Mouse (Mus musculus): ENCODE results near the gene Bahcc1. TPM values are rescaled to one million over a fixed set of nuclear protein-coding genes. Genes with fewer than 3 reads are reported as not detected.

The Bahcc1 gene
- polyA plus RNA-seq, 1 experiment from 2014 or later: 30.3 TPM

DNA sequence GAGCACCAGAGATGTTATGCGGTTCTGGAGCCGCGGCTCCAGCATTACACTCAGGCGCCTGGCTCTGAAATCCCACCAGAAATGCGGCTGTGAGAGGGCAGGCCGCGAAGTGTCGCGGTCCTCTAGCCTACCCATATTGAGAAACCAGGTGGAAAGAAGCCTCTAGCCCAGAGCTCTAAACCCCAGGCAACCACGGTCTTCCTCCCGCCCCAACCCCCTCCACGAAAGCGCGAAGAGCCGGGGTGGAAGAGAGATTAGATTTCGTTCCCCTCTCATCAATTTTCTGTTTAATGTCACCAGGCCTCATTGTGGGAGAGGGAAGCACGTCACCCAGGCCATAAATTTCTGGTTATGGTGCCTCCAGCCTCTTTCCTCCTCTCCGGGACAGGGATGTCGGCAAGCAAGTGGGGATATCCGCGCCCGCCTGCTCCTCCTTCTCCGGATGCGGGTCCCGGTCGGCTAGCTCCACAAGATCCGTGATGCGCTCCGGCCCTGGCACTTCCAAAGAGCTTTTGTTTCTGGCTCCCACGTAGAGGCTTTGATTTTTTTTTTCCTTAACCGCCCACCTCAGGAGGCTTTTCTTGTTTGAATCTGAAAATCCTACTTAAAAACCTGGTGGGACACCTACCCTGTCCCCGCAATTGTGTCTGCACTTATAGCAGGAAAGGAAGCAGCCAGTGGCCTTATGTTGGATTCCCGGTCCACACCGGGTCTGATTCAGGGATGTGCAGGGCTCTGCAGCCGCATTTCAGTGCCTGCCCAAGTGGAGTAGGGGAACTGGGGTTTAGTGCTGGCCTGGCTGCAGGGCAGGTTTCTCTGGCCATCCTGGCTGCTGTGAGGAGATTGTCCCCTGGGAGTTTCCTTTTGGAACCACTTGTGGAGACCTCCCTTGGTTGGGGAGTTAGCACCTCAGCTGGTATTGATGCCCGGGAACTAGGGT, 7.2 kb upstream of the Bahcc1 start:
- ATAC-seq (replicated peaks; ENCODE audit: low FRiP score): no peak
- H3K9me3 ChIP-seq (ENCODE audit: control insufficient read depth, low read length): no peaks in the 10 kb centered on the region
- peak overlapping the region; percentile 37; the same call in 1 of the 2 replicates for H3K27ac ChIP-seq (ENCODE audit: low read depth, low read length)

DNA sequence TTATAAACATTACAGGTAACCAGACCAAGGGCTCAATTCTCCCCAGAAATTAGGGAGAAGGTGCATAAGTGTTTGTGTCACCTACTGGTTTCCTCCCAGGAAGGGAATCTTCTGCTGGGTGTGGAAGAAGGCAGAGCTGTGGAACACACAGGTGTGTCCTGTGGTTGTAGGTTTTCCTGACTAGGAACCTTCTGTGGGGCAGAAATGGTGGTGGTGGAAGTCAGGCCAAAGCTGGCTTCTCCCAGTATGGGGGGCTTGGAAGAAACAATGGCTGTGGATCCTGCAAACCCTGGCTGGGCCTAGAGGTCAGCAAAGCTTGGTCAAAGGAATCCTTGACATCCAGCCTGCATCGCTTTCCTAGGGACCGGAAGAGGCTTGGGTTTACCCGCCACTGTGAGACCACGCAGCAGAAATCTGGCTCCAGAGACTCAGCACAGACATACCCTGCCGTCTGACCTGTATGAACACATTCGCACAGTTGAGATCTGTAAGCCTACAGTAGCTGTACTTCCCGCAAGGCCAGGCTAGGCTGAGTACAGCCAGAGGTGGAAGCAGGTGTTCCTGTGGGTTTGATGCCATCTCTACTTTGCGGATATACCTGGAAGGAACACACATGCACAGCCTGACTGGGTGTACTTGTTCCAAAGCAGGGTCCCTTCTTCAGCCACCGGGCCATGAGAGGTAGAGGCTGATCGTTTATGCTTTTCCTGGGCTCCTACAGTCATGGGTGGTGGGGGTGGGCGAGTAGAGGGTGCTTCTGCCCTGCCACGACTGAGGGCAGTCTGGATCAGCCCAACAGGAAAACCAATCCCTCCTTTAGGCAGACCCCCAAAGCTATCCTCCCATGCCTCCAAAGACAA, 6.1 kb upstream of the Bahcc1 start:
- peaks cover 59% of the 10 kb centered on the region for H3K4me1 ChIP-seq (replicated peaks; ENCODE audit: control insufficient read depth, insufficient read depth, low read length)
- H3K27ac ChIP-seq (ENCODE audit: low read depth, low read length): 0 out of 2 replicates have a peak overlapping the region, but pooled peaks have one; percentile 6
- no peaks in the 10 kb centered on the region for H3K27me3 ChIP-seq (ENCODE audit: control insufficient read depth, insufficient read depth, low read length)
- ATAC-seq (replicated peaks; ENCODE audit: low FRiP score) (no peak), DNase-seq (ENCODE audit: low spot score) (peak; percentile 54)
- WGBS: 64% methylated on average over 12 of the region's 12 CpGs
- no peaks in the 10 kb centered on the region for H3K9me3 ChIP-seq (ENCODE audit: control insufficient read depth, low read length)
- no peaks in the 10 kb centered on the region; the same call in 1 of the 2 replicates for H3K36me3 ChIP-seq (ENCODE audit: control insufficient read depth, insufficient read depth, low read length)
- peak overlapping the region; percentile 63 for H3K9ac ChIP-seq (ENCODE audit: low read length)
- H3K4me2 ChIP-seq (ENCODE audit: low read depth, low read length, severe bottlenecking): no peak overlapping the region
- H3K4me3 ChIP-seq (ENCODE audit: low read depth, low read length): no peak overlapping the region

More for the DNA sequence above, 7.2 kb upstream of the Bahcc1 start:
- Histone ChIP-seq H3K4me1 (replicated peaks; ENCODE audit: control insufficient read depth, insufficient read depth, low read length) (peaks cover 63% of the 10 kb centered on the region), H3K27me3 (ENCODE audit: control insufficient read depth, insufficient read depth, low read length) (no peaks in the 10 kb centered on the region), H3K4me2 (ENCODE audit: low read depth, low read length, severe bottlenecking) (peak overlapping the region; percentile 54), H3K4me3 (ENCODE audit: low read depth, low read length) (peak overlapping the region; percentile 24), H3K9ac (ENCODE audit: low read length) (peak overlapping the region; percentile 63), H3K36me3 (ENCODE audit: control insufficient read depth, insufficient read depth, low read length) (no peaks in the 10 kb centered on the region; the same call in 1 of the 2 replicates)
- peak; percentile 75 for DNase-seq (ENCODE audit: low spot score)
- WGBS: 4% methylated on average over 36 of the region's 36 CpGs

DNA sequence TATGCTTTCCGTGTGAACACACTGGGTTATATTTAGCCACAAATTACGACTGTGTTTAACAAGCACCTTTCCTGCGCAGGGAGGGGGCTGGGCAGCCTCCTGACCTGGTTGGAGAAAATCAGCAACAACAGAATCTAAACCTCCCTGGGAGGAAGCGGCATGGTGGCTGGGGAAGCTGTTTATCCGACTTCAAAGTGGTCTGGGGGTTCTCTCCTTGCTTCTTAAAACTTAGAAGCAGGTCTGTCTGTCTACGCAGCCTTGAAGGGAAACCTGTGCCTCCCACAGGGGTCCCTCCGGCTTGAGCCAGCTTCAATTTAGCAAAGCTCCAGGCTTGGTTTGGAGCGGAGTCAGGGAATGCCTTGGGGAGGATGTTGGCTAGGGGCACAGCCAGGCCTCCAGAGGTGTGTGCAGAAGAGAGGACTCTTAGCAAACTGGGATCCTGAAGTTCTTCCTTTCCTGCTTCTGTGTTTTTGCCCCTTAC, 5.1 kb upstream of the Bahcc1 start:
- H3K9me3 ChIP-seq (ENCODE audit: control insufficient read depth, low read length): no peaks in the 10 kb centered on the region
- 0 out of 2 replicates have a peak overlapping the region, but pooled peaks have one; percentile 32 for H3K27ac ChIP-seq (ENCODE audit: low read depth, low read length)
- H3K4me2 ChIP-seq (ENCODE audit: low read depth, low read length, severe bottlenecking): peak overlapping the region; percentile 30; the same call in 1 of the 2 replicates
- DNase-seq (ENCODE audit: low spot score) (peak; percentile 58), ATAC-seq (replicated peaks; ENCODE audit: low FRiP score) (no peak)
- no peaks in the 10 kb centered on the region for H3K27me3 ChIP-seq (ENCODE audit: control insufficient read depth, insufficient read depth, low read length)
- H3K4me1 ChIP-seq (replicated peaks; ENCODE audit: control insufficient read depth, insufficient read depth, low read length): peaks cover 58% of the 10 kb centered on the region
- H3K9ac ChIP-seq (ENCODE audit: low read length): peak overlapping the region; percentile 99
- no peak overlapping the region for H3K4me3 ChIP-seq (ENCODE audit: low read depth, low read length)
- 23% methylated on average over 8 of the region's 8 CpGs for WGBS
- H3K36me3 ChIP-seq (ENCODE audit: control insufficient read depth, insufficient read depth, low read length): no peaks in the 10 kb centered on the region; the same call in 1 of the 2 replicates

DNA sequence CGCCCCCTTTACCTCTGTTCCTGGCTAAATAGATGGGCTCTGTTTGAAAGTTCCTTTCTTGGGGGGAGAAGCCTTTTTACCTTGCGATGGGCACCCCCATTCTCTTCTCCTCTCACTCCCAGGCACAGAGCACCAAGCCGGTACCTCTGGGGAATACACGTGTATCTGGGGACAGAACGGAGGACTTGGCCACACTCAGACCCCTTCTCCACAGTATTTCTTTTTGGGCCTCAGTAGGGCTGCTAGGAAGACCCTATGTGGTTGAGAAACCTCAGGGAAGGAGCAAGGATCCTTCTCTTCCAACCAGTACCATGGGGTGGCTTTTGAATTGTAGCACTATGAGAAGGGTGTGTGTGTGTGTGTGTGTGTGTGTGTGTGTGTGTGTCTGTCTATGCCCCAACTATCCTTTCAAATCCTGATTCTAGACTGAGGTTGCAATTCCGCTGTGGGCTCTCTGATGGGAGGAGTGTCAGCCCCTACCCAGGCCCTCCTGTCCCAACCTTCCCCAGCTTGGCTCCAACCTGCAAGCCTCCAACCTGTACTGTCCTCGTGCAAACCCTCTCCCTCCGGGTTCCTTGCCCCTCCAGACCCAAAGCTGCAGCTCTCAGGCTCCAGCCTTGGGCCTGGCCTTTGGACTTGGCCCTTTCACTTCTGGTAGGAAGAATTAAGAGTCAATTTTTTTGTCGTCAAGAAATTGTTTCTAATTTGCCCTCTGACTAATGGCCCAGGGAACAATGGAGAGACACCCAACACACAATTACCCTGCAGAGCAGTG, 4.4 kb upstream of the Bahcc1 start:
- no peaks in the 10 kb centered on the region for H3K27me3 ChIP-seq (ENCODE audit: control insufficient read depth, insufficient read depth, low read length)
- no peaks in the 10 kb centered on the region; the same call in 1 of the 2 replicates for H3K36me3 ChIP-seq (ENCODE audit: control insufficient read depth, insufficient read depth, low read length)
- peak overlapping the region; percentile 96; the same call in 1 of the 2 replicates for H3K4me3 ChIP-seq (ENCODE audit: low read depth, low read length)
- H3K4me2 ChIP-seq (ENCODE audit: low read depth, low read length, severe bottlenecking): peak overlapping the region; percentile 99
- DNase-seq (ENCODE audit: low spot score) (peak; percentile 61), ATAC-seq (replicated peaks; ENCODE audit: low FRiP score) (no peak)
- H3K9ac ChIP-seq (ENCODE audit: low read length): peak overlapping the region; percentile 99
- H3K4me1 ChIP-seq (replicated peaks; ENCODE audit: control insufficient read depth, insufficient read depth, low read length): peaks cover 58% of the 10 kb centered on the region
- H3K27ac ChIP-seq (ENCODE audit: low read depth, low read length): no peak overlapping the region
- 40% methylated on average over 9 of the region's 9 CpGs for WGBS
- H3K9me3 ChIP-seq (ENCODE audit: control insufficient read depth, low read length): no peaks in the 10 kb centered on the region

DNA sequence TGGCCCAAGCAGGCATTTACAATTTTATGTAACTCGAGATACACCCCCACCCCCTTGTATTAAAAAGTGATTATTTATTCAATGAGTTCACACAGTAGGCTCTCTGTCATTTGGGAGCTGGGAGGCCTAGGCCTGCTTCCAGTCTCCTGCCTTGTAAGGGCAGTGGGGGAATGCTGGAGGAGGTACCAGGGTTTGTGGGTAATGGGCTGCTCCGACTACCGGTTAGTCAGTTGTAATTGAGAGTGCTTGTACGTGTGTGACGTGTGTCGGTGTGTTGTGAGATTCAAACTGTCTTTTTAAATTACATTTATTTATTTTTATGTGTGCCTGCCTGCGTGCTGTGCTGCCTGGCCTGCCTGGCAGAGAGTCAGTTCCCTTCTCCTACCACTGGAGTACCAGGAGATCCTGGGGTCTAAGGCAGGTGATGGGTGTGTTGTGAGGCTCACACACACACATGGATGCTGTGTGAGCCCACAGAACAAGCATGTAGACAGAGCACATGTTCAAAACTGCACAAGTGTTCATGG, 3.8 kb upstream of the Bahcc1 start:
- no peaks in the 10 kb centered on the region for H3K27me3 ChIP-seq (ENCODE audit: control insufficient read depth, insufficient read depth, low read length)
- no peaks in the 10 kb centered on the region; the same call in 1 of the 2 replicates for H3K36me3 ChIP-seq (ENCODE audit: control insufficient read depth, insufficient read depth, low read length)
- 20% methylated on average over 7 of the region's 7 CpGs for WGBS
- peak overlapping the region; percentile 96 for H3K4me3 ChIP-seq (ENCODE audit: low read depth, low read length)
- H3K27ac ChIP-seq (ENCODE audit: low read depth, low read length): no peak overlapping the region; the same call in 1 of the 2 replicates
- ATAC-seq (replicated peaks; ENCODE audit: low FRiP score) (no peak), DNase-seq (ENCODE audit: low spot score) (peak; percentile 61)
- H3K9me3 ChIP-seq (ENCODE audit: control insufficient read depth, low read length): no peaks in the 10 kb centered on the region
- H3K4me2 ChIP-seq (ENCODE audit: low read depth, low read length, severe bottlenecking): peak overlapping the region; percentile 99
- H3K9ac ChIP-seq (ENCODE audit: low read length): peak overlapping the region; percentile 99
- peaks cover 54% of the 10 kb centered on the region for H3K4me1 ChIP-seq (replicated peaks; ENCODE audit: control insufficient read depth, insufficient read depth, low read length)

DNA sequence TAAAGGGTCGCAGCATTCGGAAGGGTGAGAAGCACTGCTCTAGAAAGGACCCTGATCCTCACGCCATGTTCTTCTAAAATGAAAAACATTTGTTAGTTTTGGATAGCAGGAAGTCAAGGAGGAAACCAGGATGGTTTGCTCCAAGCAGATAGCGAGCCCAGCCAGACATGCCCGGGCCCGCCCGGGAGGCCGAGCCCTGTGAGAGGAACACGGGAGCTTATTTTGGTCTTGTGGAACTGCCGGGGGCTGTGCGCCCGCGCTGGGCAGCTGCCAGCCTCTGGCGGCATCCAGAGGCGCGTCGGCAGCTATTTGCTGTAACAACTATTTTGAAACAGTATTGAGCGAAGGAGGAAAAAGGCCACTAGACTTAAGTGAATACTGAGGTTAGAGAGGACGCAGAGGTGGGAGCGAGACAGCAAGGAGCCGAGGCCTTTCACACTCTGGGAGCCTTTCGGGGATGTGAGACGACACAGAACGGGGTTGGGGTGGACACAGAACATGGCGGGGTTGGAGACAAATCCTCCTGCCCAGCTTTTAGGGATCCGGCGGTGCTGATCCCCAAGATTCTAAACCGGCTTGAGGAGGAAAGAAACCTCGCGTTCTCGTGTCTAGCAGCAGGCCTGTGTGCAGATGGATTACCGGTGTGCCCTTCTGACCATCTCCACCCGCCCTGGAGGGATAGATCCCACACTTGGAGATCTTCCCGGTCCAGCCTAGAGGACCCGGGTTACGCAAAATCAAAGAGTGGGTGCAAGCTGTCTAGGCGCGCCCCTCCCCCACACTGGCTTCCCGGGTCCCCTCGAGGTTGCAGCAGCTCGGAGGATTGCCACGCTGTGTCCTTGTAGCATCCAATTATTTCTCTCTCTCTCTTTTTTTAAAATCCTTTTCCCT, 2.6 kb upstream of the Bahcc1 start:
- H3K4me1 ChIP-seq (replicated peaks; ENCODE audit: control insufficient read depth, insufficient read depth, low read length): peaks cover 43% of the 10 kb centered on the region
- H3K36me3 ChIP-seq (ENCODE audit: control insufficient read depth, insufficient read depth, low read length): no peaks in the 10 kb centered on the region
- ATAC-seq (replicated peaks; ENCODE audit: low FRiP score): no peak
- WGBS: 1% methylated on average over 42 of the region's 42 CpGs
- no peaks in the 10 kb centered on the region for H3K9me3 ChIP-seq (ENCODE audit: control insufficient read depth, low read length)
- peak overlapping the region; percentile 99 for H3K4me2 ChIP-seq (ENCODE audit: low read depth, low read length, severe bottlenecking)
- H3K9ac ChIP-seq (ENCODE audit: low read length): peak overlapping the region; percentile 99
- no peaks in the 10 kb centered on the region for H3K27me3 ChIP-seq (ENCODE audit: control insufficient read depth, insufficient read depth, low read length)
- peak overlapping the region; percentile 95 for H3K27ac ChIP-seq (ENCODE audit: low read depth, low read length)
- peak overlapping the region; percentile 96 for H3K4me3 ChIP-seq (ENCODE audit: low read depth, low read length)
- DNase-seq (ENCODE audit: low spot score): peak; percentile 86

DNA sequence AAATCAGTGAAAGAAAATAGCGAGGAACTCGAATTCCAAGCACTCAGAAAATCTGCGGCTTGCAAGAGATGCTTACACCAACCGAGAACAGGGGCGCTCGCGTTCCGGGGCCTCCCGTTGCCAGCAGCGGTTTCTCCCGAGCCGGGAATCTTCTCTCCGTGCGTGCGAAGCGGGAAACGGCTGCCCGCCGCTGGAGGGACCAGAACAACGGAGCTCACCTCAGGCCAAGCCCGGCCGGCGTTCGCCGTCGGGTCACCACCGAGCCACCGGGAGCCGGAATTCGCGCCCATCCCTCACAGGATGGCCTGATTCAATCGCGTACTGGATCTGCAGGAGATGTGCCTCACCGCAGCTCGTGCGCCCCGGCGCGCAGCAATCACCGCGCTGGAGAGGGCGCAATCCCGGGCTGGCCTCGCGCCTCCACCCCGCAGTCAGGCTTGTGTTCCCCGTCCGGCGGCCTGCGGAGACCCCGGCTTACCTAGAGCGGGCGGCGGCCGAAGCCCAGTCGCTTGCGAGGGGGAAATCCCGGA, 1.8 kb upstream of the Bahcc1 start:
- H3K27me3 ChIP-seq (ENCODE audit: control insufficient read depth, insufficient read depth, low read length): no peaks in the 10 kb centered on the region
- peak overlapping the region; percentile 95 for H3K27ac ChIP-seq (ENCODE audit: low read depth, low read length)
- DNase-seq (ENCODE audit: low spot score) (no peak), ATAC-seq (replicated peaks; ENCODE audit: low FRiP score) (no peak; the same call in 1 of the 2 replicates)
- H3K4me1 ChIP-seq (replicated peaks; ENCODE audit: control insufficient read depth, insufficient read depth, low read length): peaks cover 35% of the 10 kb centered on the region
- under 1% methylated on average over 58 of the region's 58 CpGs for WGBS
- H3K4me2 ChIP-seq (ENCODE audit: low read depth, low read length, severe bottlenecking): peak overlapping the region; percentile 99
- H3K4me3 ChIP-seq (ENCODE audit: low read depth, low read length): peak overlapping the region; percentile 96
- peak overlapping the region; percentile 99 for H3K9ac ChIP-seq (ENCODE audit: low read length)
- H3K36me3 ChIP-seq (ENCODE audit: control insufficient read depth, insufficient read depth, low read length): no peaks in the 10 kb centered on the region
- no peaks in the 10 kb centered on the region for H3K9me3 ChIP-seq (ENCODE audit: control insufficient read depth, low read length)

Measured in forebrain, embryonic 11.5 days (tissue).